Mouse (Mus musculus) liver, adult 2 months (tissue): ENCODE results near the gene Gm20219.

Source experiments
- CTCF ChIP-seq: fragments of 200-500 bp; IDR thresholded peaks from 2 replicates; pipeline ENCODE4 v1.5.1; 2011; ENCODE audit warnings: low read depth, low read length, control low read depth
- POLR2A ChIP-seq: fragments of 200-500 bp; IDR thresholded peaks from 2 replicates; pipeline ENCODE4 v1.6.1; 2011; ENCODE audit warnings: low read length, control low read depth; ENCODE audit not compliant: insufficient read depth; ENCODE audit errors: extremely low read depth

- no peak for TF ChIP-seq CTCF
- no peak for TF ChIP-seq POLR2A
Measured at GRCm38 (mm10) chr17:56603186-56604069, 49.2 kb upstream of the Gm20219 start.
